Comparison of ENCODE assay signal across 25 mouse cellular contexts in the genomic region with DNA sequence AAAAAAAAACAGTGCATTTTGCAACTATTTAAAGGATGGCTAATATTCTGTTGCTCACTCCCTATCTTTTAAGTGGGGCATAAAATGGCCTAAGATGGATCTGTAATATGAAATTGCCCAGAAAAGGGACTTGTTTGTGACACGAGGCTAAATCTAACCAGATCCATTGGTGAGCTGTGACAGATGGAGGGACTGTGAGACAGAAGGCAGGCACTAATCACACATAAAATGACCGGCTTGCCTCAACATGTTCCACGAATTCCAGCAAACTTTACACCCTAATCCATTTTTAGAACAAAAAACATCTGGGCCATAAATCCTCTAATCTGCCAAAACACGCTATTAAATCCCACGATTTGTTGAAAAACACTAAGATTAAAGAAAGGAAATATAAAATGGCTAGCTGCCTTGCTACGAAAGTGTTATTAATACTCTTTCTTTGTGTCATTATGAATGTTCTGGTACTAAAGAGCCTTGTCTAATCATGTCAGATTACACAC.
DNase-seq lines count a peak whose midpoint lies in the region; ATAC-seq and TF ChIP-seq lines count a peak whose summit lies in the region.
"Had no signal": no experiment of that assay in that cellular context is flagged by ENCODE, and none has a peak within 500 bp of the region (broad histone marks: within the 10 kb centered on the region; RNA-seq: fewer than 3 reads in every experiment).

No protein-coding gene starts in this region.

- no peak for DNase-seq in gastrocnemius, adult 2 months
- no peak for DNase-seq in gastrocnemius, postnatal 25 days
- peak; percentile 32 for DNase-seq in kidney, postnatal 14 days
- DNase-seq in stomach, postnatal 0 days (ENCODE audit: low spot score), result no peak
- DNase-seq in natural killer cell, adult 2 months (ENCODE audit: low spot score in 2 of 2), result no peak
- DNase-seq: adrenal gland, adult 2 months; B cell, adult 2 months; gastrocnemius, postnatal 10 days; heart, adult 18-20 months; kidney, adult 11 months; left cerebral cortex, postnatal 4 days; liver, postnatal 0 days; thymus, adult 2 months had no signal

- no peaks in the 10 kb centered on the region for H3K27me3 ChIP-seq in kidney, embryonic 15.5 days
- no peaks in the 10 kb centered on the region for H3K27me3 ChIP-seq in stomach, embryonic 16.5 days (ENCODE audit: control insufficient read depth, insufficient read depth, low read length)
- no peaks in the 10 kb centered on the region for H3K27me3 ChIP-seq in stomach, postnatal 0 days (ENCODE audit: control insufficient read depth, insufficient read depth, low read length)
- H3K27me3 ChIP-seq: CH12.LX; hindbrain, embryonic 13.5 days; midbrain, embryonic 15.5 days; Patski; stomach, embryonic 15.5 days had no signal

- H3K9me3 ChIP-seq in kidney, embryonic 15.5 days (replicated peaks), result no peaks in the 10 kb centered on the region
- no peaks in the 10 kb centered on the region for H3K9me3 ChIP-seq in stomach, embryonic 16.5 days (replicated peaks; ENCODE audit: control insufficient read depth, low read length)
- no peaks in the 10 kb centered on the region for H3K9me3 ChIP-seq in stomach, postnatal 0 days (ENCODE audit: control insufficient read depth, low read length)
- H3K9me3 ChIP-seq: forebrain, embryonic 10.5 days; hindbrain, embryonic 13.5 days; midbrain, embryonic 15.5 days; stomach, embryonic 15.5 days had no signal

- peak overlapping the region; percentile 20; the same call in 1 of the 2 replicates for H3K27ac ChIP-seq in gastrocnemius, adult 2 months
- no peak overlapping the region for H3K27ac ChIP-seq in kidney, embryonic 15.5 days
- no peak overlapping the region for H3K27ac ChIP-seq in stomach, embryonic 16.5 days (ENCODE audit: low read length)
- no peak overlapping the region for H3K27ac ChIP-seq in stomach, postnatal 0 days (replicated peaks)
- H3K27ac ChIP-seq: forebrain, embryonic 10.5 days; hindbrain, embryonic 13.5 days; macrophage; midbrain, embryonic 15.5 days had no signal

- intact Hi-C loops in gastrocnemius, adult 2 months (cut with DNase I), result no loop called here

- H3K4me1 ChIP-seq in kidney, embryonic 15.5 days, result 0 out of 2 replicates have a peak, but pooled peaks cover 8% of the 10 kb centered on the region
- peaks cover 17% of the 10 kb centered on the region for H3K4me1 ChIP-seq in stomach, embryonic 16.5 days (ENCODE audit: control insufficient read depth, insufficient read depth, low read length)
- no peaks in the 10 kb centered on the region for H3K4me1 ChIP-seq in stomach, postnatal 0 days (replicated peaks; ENCODE audit: control insufficient read depth, insufficient read depth)
- H3K4me1 ChIP-seq: midbrain, embryonic 15.5 days had no signal

- no peaks in the 10 kb centered on the region for H3K36me3 ChIP-seq in kidney, embryonic 15.5 days
- H3K36me3 ChIP-seq in stomach, embryonic 16.5 days (ENCODE audit: control insufficient read depth, insufficient read depth, low read length), result no peaks in the 10 kb centered on the region
- no peaks in the 10 kb centered on the region for H3K36me3 ChIP-seq in stomach, postnatal 0 days (ENCODE audit: control insufficient read depth, insufficient read depth, low read length)
- H3K36me3 ChIP-seq: G1E; hindbrain, embryonic 13.5 days; midbrain, embryonic 15.5 days; stomach, embryonic 15.5 days had no signal

- H3K9ac ChIP-seq in kidney, embryonic 15.5 days, result no peak overlapping the region
- H3K9ac ChIP-seq in stomach, embryonic 16.5 days (ENCODE audit: low read length), result no peak overlapping the region
- no peak overlapping the region for H3K9ac ChIP-seq in stomach, postnatal 0 days (ENCODE audit: low read length)
- H3K9ac ChIP-seq: hindbrain, embryonic 13.5 days; liver, postnatal 0 days; midbrain, embryonic 15.5 days; stomach, embryonic 15.5 days had no signal

- TF ChIP-seq EP300 in stomach, postnatal 0 days (optimal IDR thresholded peaks at IDR 0.05), result no peak

- no peak overlapping the region for H3K4me2 ChIP-seq in kidney, embryonic 15.5 days
- H3K4me2 ChIP-seq in stomach, embryonic 16.5 days (ENCODE audit: low read depth, low read length), result no peak overlapping the region
- H3K4me2 ChIP-seq in stomach, postnatal 0 days (replicated peaks; ENCODE audit: low read depth), result no peak overlapping the region
- H3K4me2 ChIP-seq: hindbrain, embryonic 13.5 days; liver, embryonic 11.5 days; midbrain, embryonic 15.5 days; stomach, embryonic 15.5 days had no signal

- ATAC-seq in kidney, embryonic 15.5 days (replicated peaks; ENCODE audit: low FRiP score), result no peak
- peak; percentile 33; the same call in 1 of the 2 replicates for ATAC-seq in stomach, embryonic 16.5 days (ENCODE audit: insufficient read depth, low FRiP score)
- ATAC-seq in stomach, postnatal 0 days (ENCODE audit: low FRiP score, low TSS enrichment), result no peak; the same call in 1 of the 2 replicates
- ATAC-seq: liver, postnatal 0 days; midbrain, embryonic 15.5 days; Patski had no signal

- WGBS in kidney, embryonic 15.5 days, result 50% methylated on average over 6 of the region's 6 CpGs
- 24% methylated on average over 6 of the region's 6 CpGs for WGBS in stomach, embryonic 16.5 days
- WGBS in stomach, postnatal 0 days, result 31% methylated on average over 6 of the region's 6 CpGs

- H3K4me3 ChIP-seq in gastrocnemius, adult 2 months, result no peak overlapping the region
- no peak overlapping the region for H3K4me3 ChIP-seq in kidney, embryonic 15.5 days (replicated peaks)
- H3K4me3 ChIP-seq in stomach, embryonic 16.5 days (replicated peaks; ENCODE audit: low read length), result no peak overlapping the region
- H3K4me3 ChIP-seq in stomach, postnatal 0 days (ENCODE audit: low read depth, low read length), result no peak overlapping the region
- H3K4me3 ChIP-seq: forebrain, embryonic 10.5 days; hindbrain, embryonic 13.5 days; midbrain, embryonic 15.5 days; myocyte; stomach, embryonic 15.5 days had no signal

- no peak for TF ChIP-seq CTCF in gastrocnemius, adult 2 months (IDR thresholded peaks at IDR 0.05)
- TF ChIP-seq CTCF in stomach, postnatal 0 days (IDR thresholded peaks at IDR 0.05; ENCODE audit: low read depth), result no peak
